Mouse (Mus musculus): ENCODE data around the gene Lcn8. TPM values are rescaled to one million over a fixed set of nuclear protein-coding genes. Genes with fewer than 3 reads are reported as not detected.
"Not testable (repeated sequence)": the region's sequence is repeated elsewhere in the genome, so short reads cannot be mapped to it uniquely, and the experiment has no call there.

The Lcn8 gene
- total RNA-seq, 2 experiments from 2014 or later: 1.1 TPM

DNA sequence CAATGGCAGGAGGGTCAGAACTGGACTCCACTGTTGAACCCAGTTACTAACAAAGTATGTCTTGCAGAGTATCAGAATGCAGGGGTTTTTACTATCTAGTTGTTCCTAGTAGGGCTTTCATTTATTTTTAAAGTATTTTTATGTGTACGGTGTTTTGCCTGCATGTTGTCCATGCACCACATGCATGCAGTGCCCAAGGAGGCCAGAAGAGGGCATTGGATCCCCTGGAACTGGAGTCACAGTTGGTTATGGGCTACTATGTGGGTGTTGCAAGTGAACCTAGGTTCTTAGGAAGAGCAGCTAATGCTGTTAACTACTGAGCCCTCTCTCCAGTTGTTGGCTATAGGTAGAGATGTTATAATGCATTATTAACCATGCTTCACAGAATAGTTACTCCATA lies 10.6 kb downstream of the Lcn8 start:
- DNase-seq: peak; percentile 45 to 70
- intact Hi-C loops (cut with DNase I): no loop called here

DNA sequence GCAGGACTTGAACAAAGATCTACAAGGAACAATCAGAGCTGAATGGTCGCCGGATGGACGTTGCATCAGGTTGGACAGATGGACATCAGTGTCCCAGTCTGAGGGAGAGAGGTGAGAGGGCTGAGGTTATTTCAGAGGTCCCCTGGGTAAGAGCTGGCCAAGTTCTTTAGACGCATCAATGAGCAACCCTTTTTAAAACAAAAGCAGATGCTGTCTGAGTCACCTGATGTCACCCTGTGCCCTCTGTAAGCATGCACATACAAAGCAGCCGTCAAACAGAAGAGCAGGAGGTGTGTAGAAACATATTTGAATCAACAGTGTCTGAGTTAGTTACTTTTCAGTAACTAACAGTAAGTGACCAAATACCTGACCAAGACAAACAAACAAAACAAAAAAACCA lies 11.2 kb downstream of the Lcn8 start:
- no peak for DNase-seq
- intact Hi-C loops (cut with DNase I): no loop called here

- no peak for DNase-seq
These were observed 13.6 kb downstream of the Lcn8 start for GRCm38 (mm10) chr2:25666516-25666915.

DNA sequence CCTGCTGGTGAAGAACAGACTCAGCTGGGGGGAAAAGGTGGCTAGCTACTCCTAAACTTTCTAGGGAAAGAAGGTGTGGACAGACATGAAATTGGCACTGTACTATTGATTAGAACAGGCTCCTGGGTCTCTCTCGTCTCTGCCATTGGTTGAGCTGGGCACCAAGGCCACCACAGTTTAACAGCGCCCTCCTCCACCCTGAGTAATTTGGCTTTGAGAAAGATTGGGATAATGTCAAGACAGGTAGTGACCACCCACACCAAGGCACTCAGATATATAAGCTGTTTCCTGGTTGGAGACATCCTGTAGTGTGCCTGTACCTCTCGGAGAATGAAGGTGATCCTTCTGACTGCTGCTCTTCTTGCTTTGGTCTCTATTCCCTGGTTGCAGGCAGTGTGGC lies 23.6 kb downstream of the Lcn8 start, which contains the start of gene Lcn6:
Lcn6 (plus strand) TSS at position 301 of the 400 bp plus-strand sequence.
- intact Hi-C loops (cut with DNase I): no loop called here
- DNase-seq: no peak

More at GRCm38 (mm10) chr2:25666516-25666915, 13.6 kb downstream of the Lcn8 start:
- intact Hi-C loops (cut with DNase I): no loop called here

DNA sequence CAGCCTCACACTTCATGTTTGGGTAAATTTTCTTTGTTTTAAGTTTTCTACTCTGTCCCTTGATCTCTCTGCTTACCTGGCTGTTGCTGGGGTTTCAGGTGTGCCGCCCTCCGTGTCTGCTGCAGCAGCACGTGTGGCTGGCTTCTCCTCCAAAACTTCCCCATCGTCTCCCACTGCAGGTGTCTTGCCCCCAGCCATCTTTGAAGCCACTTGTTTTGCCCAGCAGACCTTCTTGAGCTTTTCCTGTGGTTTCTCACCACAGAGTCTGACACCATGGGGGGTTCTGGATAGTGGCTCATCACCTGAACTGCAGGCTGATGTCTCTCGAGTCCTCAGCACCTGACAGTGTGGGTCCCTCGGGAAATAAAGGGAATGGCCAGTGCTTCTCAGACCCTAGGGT lies 26.6 kb downstream of the Lcn8 start:
- intact Hi-C loops (cut with DNase I): no loop called here

GRCm38 (mm10) chr2:25682426-25682825 lies 29.5 kb downstream of the Lcn8 start, which contains the start of gene Lcn10:
TSS of gene Lcn10 (plus strand) at chr2:25682726.
- intact Hi-C loops (cut with DNase I): no loop called here
- no peak for DNase-seq

More for the DNA sequence above, 26.6 kb downstream of the Lcn8 start:
- no peak for DNase-seq

DNA sequence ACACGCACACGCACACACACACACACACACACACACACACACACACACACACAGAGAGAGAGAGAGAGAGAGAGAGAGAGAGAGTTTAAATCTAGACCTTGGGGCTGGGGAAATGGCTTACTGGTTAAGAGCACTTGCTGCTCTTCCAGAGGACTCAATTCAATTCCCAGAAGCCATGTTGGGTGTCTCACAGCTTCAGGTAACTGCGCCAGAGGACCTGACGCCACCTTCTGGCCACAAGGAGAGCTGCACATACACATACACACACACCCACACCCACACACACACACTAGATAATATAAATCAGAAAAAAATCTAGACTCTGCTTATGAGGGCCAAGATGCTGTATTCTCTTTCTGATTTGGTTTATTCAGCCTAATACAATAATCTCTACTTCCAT lies 34.0 kb downstream of the Lcn8 start:
- intact Hi-C loops (cut with DNase I): no loop called here
- no peak for DNase-seq

GRCm38 (mm10) chr2:25694605-25695004 lies 41.7 kb downstream of the Lcn8 start:
- DNase-seq: peak; percentile 62 to 81
- intact Hi-C loops (cut with DNase I): no loop called here

DNA sequence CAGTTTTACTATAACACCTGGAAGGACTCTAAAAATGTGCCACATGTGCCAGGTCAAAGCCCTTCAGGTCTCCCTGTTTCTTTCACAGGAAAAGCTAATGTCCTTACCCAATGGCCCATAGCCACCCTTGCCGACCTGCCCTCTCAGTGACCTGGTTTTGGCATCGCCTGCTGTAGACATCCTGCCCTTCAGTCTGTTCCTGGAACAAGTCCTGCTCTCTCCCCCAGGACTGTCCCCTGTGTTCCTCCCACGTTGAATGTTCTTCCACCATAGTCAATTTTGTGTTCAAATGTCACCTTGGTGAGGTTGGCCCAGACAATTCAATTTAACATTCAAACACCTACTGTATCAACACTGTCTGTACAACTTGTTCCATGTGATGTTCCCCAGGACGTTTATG lies 44.0 kb downstream of the Lcn8 start:
- DNase-seq: no peak
- intact Hi-C loops (cut with DNase I): no loop called here

GRCm38 (mm10) chr2:25698696-25699095 lies 45.8 kb downstream of the Lcn8 start:
- intact Hi-C loops (cut with DNase I): loop anchor here (1.0 kb wide), 1 partner anchor 54 kb away; no protein-coding TSS in a partner anchor
- DNase-seq: no peak

GRCm38 (mm10) chr2:25699743-25700142 lies 46.8 kb downstream of the Lcn8 start, which contains the start of gene Obp2a:
TSS of gene Obp2a (plus strand) at chr2:25700043.
- DNase-seq; intact Hi-C loops (cut with DNase I): not testable (repeated sequence)

DNA sequence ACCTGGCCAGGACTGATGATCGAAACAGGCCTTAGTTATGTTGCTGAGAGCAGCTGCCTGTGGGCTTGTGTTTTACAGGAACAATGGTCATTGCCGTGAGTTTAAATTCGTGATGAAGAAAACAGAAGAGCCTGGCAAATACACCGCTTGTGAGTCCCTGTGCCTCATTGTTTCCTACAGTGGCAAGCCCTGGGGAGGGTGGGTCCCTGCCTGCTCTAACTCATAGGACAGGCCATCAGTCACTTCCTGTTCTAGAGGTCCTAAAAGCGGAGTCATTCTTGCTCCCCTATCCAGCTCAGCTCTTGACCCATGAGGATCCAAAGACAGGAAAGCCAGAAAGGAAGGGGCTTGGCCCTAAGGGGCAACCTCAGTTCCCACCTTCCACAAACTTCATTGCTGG lies 48.1 kb downstream of the Lcn8 start:
- peak in 1 of 2 experiments; percentile 7 for DNase-seq
- intact Hi-C loops (cut with DNase I): no loop called here

DNA sequence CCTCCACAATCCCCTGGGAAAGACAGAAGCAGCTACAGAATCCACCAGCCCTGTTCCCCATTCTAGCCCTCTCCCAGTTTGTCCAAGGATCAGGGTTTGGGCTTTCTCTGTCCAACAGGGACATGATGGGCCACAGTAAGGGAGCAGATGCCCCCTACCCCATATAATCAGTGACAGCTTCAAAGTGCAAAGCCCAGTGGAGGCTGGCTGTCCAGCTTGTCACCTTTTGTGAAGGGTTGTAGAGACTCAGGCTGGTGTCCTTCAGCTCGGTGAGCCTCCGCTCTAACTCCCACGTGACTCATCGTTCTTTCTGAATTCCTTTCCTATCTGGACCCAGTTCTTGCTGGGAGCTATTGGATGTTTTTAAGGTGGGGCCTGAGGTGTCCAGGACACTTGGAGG lies 50.8 kb downstream of the Lcn8 start:
- intact Hi-C loops (cut with DNase I): no loop called here
- DNase-seq: no peak

Other genes starting within 250 kb of the Lcn8 start
- gene Fut7, start 229.9 kb upstream of the Lcn8 start, total RNA-seq (2021): not detected
- 10 to 100 TPM; 22.0 to 24.4 TPM for gene Abca2, start 224.4 kb upstream of the Lcn8 start, total RNA-seq (2021)
- gene Clic3, start 196.3 kb upstream of the Lcn8 start, total RNA-seq (2021): 1 to 10 TPM; 3.0 to 3.9 TPM
- gene Paxx, start 192.0 kb upstream of the Lcn8 start, total RNA-seq (2021): 10 to 100 TPM; 22.9 to 23.4 TPM
- 10 to 100 TPM; 30.9 to 38.6 TPM for gene Ptgds, start 183.1 kb upstream of the Lcn8 start, total RNA-seq (2021)
- gene Lcn12, start 159.2 kb upstream of the Lcn8 start, total RNA-seq (2021): not detected
- gene Fbxw5, start 152.4 kb upstream of the Lcn8 start, total RNA-seq (2021): 10 to 100 TPM; 92.0 to 96.2 TPM
- under 1 TPM; 0.51 to 0.98 TPM for gene C8g, start 151.4 kb upstream of the Lcn8 start, total RNA-seq (2021)
- gene Traf2, start 106.2 kb upstream of the Lcn8 start, total RNA-seq (2021): 10 to 100 TPM; 16.6 to 16.7 TPM
- 100 to 1,000 TPM; 175 to 185 TPM for gene Edf1, start 95.3 kb upstream of the Lcn8 start, total RNA-seq (2021)
- 1 to 10 TPM; 3.0 to 5.2 TPM for gene Mamdc4, start 78.3 kb upstream of the Lcn8 start, total RNA-seq (2021)
- 10 to 100 TPM; 75.4 to 76.0 TPM for gene Phpt1, start 77.9 kb upstream of the Lcn8 start, total RNA-seq (2021)
- gene Ajm1, start 71.4 kb upstream of the Lcn8 start, total RNA-seq (2021): under 1 TPM in 1 of 2 experiments, not detected in 1; 0.10 TPM
- 10 to 100 TPM; 48.1 to 49.7 TPM for gene Rabl6, start 44.6 kb upstream of the Lcn8 start, total RNA-seq (2021)
- not detected for gene Ccdc183, start 35.4 kb upstream of the Lcn8 start, total RNA-seq (2021)
- 10 to 100 TPM; 16.6 to 22.5 TPM for gene Tmem141, start 31.1 kb upstream of the Lcn8 start, total RNA-seq (2021)
- gene Fcna, start 25.1 kb upstream of the Lcn8 start, total RNA-seq (2021): 1 to 10 TPM; 6.3 TPM
- not detected for gene Lcn5, start 4.8 kb downstream of the Lcn8 start, total RNA-seq (2021)
- gene Lcn6, start 23.7 kb downstream of the Lcn8 start, total RNA-seq (2021): not detected
- not detected for gene Lcn10, start 29.6 kb downstream of the Lcn8 start, total RNA-seq (2021)
- gene Obp2a, start 46.9 kb downstream of the Lcn8 start, total RNA-seq (2021): not detected
- 10 to 100 TPM; 12.0 to 12.6 TPM for gene Bmyc, start 53.6 kb downstream of the Lcn8 start, total RNA-seq (2021)
- gene Obp2b, start 83.9 kb downstream of the Lcn8 start, total RNA-seq (2021): not detected
- not detected for gene Lcn3, start 112.4 kb downstream of the Lcn8 start, total RNA-seq (2021)
- not detected for gene Lcn11, start 123.9 kb downstream of the Lcn8 start, total RNA-seq (2021)
- gene Gm13539, start 129.1 kb downstream of the Lcn8 start, total RNA-seq (2021): not detected
- not detected for gene Glt6d1, start 162.7 kb downstream of the Lcn8 start, total RNA-seq (2021)
- not detected for gene Lcn9, start 170.0 kb downstream of the Lcn8 start, total RNA-seq (2021)
- gene Sohlh1, start 194.1 kb downstream of the Lcn8 start, total RNA-seq (2021): not detected
- gene Kcnt1, start 210.6 kb downstream of the Lcn8 start, total RNA-seq (2021): 1 to 10 TPM in 1 of 2 experiments, under 1 TPM in 1; 0.78 to 1.3 TPM

Measured in heart, postnatal 14 days (tissue).